Mouse (Mus musculus) heart, adult 18-20 months (tissue): ENCODE data around the gene Akap6. TPM values are rescaled to one million over a fixed set of nuclear protein-coding genes. Genes with fewer than 3 reads are reported as not detected.
"Not testable (repeated sequence)": the region's sequence is repeated elsewhere in the genome, so short reads cannot be mapped to it uniquely, and the experiment has no call there.

Experiments used
- DNase-seq, 2 experiments: peaks; one replicate each; pipeline ENCODE4 v3.0.0; 2021 to 2022; ENCODE audit warnings: mixed read lengths in 1 of 2
- total RNA-seq, 2 experiments: library from RNA; stranded (reverse); gene quantifications; 2 replicates each; pipeline ENCODE4 v1.2.3; 2021

Gene Akap6
- total RNA-seq, 2 experiments from 2014 or later, result 103 to 105 TPM

DNA sequence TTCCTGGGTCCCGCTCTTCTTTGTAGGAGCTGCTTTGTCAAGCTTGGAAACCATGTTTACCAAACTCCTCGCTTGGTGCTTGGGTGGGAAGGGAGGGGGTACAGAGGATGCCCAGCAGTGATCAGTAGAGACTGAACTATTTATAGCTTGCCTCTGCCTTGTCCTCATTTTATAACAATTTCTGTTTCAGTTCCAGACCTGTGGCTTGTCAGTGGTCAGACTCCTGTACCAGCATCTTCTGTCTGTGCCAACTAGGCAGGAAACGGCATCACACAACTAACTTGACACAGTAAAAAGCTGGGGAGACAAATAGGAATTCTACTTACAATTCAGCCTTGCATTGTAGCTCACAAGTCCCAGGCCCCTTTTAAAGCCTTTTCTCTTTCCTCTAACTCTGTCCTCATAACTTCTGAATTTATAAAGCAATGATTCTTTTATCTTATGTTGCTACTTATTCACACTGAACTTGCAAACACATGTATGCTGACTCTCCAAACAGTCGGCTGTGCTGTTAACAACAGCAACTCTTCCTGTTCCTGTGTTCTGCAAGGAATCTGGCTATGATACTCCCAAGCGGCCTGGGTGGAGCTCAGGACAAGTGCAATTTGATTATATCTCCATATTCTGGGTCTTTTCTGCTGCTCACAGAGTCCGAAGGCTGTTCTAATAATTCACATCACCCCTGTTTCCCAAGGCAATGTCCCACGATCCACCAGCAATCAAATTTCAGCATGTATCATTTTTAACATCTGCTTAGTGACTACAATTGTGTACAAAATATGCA is 12.9 kb downstream of the Akap6 start:
- DNase-seq, result peak; percentile 6 to 46

DNA sequence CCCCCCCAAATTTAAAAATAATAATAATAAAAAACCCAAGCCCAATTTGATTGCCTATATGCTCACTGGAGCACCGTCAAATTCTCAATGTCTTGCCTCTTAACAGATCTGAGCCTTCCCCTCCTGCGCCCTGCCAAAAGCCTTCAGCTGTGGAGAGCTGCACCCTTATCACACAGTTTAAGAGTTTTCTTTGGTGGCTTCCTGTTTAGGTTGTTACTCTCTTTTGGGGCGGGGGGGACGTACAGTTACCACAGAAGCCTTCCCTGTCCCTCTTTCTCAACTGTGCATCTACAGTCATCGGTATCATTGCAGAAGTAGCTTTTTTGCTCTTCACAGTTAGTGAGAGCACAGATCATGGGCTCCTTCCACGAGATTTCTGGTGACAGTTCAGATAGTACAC is 19.2 kb downstream of the Akap6 start:
- no peak for DNase-seq

DNA sequence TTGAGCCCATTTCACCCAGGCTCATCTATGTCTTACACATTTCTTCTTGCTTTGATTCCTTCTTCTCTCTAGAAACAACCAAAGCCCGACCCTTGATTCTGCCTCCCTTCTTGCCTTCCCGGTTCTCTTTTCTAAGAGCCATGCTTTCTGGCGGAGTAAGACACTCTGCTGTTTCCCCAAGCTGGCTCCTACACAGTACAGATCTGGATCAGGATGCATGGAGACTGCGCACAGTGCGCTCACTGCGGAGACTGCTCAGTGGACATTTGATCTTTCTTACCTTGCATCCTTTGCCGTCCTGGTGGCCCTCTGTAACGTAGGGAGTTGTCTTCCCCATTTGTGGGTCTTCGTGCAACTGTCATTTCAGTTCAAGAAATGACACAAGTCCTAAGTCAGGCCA is 20.0 kb downstream of the Akap6 start:
- no peak for DNase-seq

- no peak for DNase-seq
These were observed 20.5 kb downstream of the Akap6 start for GRCm38 (mm10) chr12:52719681-52720080.

GRCm38 (mm10) chr12:52724039-52724615 is 24.9 kb downstream of the Akap6 start:
- not testable (repeated sequence) for DNase-seq

DNA sequence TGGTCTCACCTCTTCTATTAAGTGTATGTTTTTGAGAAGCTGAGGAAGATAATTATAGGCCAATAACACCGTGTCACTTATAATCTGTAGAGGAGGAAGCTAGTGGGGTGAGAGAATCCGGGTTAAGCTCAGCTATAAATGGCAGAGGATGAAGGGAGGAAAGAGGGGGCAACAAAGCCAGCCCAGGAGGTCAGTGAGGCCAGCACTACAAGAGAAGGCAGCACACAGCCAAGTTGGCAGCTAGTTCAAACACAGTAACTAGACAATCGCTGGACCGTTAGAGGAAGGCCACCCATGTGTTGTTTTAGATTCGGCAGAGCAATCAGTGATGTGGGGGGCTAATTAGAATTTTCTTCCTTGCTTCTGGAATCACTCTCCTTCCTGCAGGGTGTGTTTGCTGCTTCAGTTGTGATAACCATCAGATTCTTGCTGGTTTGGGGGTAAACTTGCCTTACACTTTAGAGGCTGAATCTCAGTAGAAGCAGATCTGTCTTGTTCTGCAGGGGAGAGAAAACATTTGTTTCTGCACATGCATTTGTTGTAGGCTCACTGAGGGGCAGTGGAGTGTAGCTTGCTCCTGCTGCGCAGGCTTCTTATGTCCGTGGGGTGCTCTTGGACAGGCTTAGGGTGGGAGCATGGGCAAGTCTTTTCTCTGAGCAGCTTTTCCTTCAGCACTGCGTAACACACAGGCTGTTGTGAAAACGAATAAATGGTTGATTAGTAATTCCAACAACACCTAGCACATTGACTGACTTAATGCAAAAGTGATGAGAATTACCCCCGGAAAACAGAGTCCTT is 27.4 kb downstream of the Akap6 start:
- no peak for DNase-seq

DNA sequence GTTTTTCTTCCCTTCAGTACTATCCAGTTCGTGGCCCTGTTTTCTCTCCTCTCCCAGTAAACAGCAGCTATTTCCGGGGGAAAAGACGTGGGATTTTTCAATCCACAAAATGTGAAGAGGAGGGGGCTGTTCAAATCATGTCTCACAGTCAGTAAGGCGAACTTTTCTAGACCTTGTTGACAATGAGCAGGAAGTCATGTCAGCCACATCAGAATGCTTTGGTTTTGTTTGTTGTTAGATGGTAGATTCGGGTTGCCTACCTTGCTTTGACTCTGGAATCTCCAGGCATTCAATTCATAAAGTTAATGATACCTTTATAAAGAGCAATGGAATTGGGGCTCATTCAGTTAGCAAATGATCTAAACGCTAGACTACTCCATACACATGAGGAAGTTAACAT is 30.2 kb downstream of the Akap6 start:
- no peak for DNase-seq

DNA sequence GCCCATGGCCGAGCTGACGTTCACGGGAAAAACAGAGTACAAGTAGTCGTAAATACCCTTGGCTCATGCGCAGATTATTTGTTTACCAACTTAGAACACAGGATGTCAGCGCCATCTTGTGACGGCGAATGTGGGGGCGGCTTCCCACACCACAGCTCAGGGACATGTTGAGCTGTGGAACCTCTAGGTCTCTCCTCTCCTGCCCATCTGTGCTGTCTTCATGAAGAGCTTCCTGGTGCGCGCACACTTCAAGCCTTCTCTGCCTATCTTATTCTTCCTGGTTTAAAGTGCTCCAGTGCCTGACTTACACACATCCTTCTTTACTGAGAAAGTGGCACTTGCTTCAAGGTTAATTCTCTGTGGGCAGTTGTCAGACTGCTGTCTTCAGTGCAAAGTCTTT is 36.0 kb downstream of the Akap6 start:
- DNase-seq, result not testable (repeated sequence)

GRCm38 (mm10) chr12:52737151-52737550 is 38.0 kb downstream of the Akap6 start:
- DNase-seq, result no peak

GRCm38 (mm10) chr12:52739326-52739725 is 40.1 kb downstream of the Akap6 start:
- no peak for DNase-seq

DNA sequence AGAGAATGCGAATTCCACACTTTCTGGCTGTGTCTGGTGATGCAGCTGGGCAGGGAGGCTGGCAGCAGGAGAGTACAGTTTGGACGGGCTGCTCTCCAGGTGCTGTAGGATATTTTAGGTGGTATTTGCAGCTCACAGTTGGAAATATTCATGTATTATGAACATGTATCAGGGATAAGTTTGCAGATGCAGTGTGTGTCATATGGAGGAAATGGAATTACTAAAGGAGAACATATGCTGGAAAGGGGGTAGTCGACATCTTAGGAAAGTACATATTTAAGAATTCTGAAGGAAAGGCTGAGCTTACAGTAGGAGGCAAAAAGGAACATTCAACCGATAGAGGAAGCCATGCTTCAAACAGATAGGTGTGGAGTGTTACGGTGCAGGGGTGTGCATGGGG is 42.6 kb downstream of the Akap6 start:
- DNase-seq, result no peak

- DNase-seq, result no peak
These were observed 50.8 kb downstream of the Akap6 start for GRCm38 (mm10) chr12:52750006-52750405.

GRCm38 (mm10) chr12:52755649-52756048 is 56.5 kb downstream of the Akap6 start:
- DNase-seq, result no peak

GRCm38 (mm10) chr12:52757881-52758280 is 58.7 kb downstream of the Akap6 start:
- no peak for DNase-seq

- no peak for DNase-seq
These were observed 64.9 kb downstream of the Akap6 start for GRCm38 (mm10) chr12:52764046-52764445.

GRCm38 (mm10) chr12:52764810-52765209 is 65.6 kb downstream of the Akap6 start:
- DNase-seq, result peak in 1 of 2 experiments; percentile 24

DNA sequence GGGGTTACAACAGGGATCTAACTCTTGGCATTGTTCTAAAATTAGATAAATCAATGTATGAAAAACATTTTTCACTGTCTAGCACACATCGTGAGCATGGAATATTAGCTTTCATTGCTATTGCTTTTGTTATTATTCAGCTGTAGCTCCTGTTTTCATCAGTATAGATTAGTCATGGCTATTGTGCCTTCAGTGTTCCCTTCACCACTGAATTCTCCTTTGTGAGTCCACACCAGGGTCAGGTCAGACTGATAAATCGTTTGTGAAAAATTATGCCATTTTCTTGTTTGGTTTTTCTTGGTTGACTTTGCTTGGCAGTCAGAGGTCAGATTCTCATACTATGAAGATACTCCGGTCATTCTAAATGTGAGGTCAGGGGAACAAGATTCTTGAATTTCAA is 70.4 kb downstream of the Akap6 start:
- no peak for DNase-seq

- no peak for DNase-seq
These were observed 72.7 kb downstream of the Akap6 start for GRCm38 (mm10) chr12:52771931-52772330.

GRCm38 (mm10) chr12:52772494-52773280 is 73.5 kb downstream of the Akap6 start:
- DNase-seq, result no peak

GRCm38 (mm10) chr12:52773847-52774246 is 74.7 kb downstream of the Akap6 start:
- DNase-seq, result no peak

- DNase-seq, result no peak
These were observed 75.2 kb downstream of the Akap6 start for GRCm38 (mm10) chr12:52774382-52774781.

DNA sequence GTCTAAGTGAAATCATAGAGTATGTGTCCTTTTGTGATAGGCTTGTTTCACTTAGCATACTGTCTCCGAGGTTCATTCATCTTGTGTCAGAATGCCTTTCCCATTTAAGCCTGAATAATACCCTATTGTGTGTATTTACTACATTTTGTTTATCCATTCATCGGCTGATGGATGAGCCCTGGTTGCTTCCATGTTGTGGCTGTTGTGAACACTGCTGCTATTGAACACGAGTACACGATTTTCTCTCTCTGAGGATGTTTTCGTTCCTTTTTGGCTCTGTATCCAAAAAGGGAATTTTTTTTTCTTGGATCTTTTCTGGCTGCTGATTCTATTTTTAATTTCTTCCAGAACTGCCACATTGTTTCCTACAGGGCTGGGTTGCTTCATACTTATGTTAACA is 81.0 kb downstream of the Akap6 start:
- no peak for DNase-seq
